Mouse (Mus musculus) small intestine, adult 2 months (tissue): ENCODE results near the gene Srgn.

Experiments
- CTCF ChIP-seq: fragments of 200-500 bp; IDR thresholded peaks from 2 replicates; pipeline ENCODE4 v1.5.1; 2012; ENCODE audit warnings: low read depth, mild to moderate bottlenecking, control low read depth, inconsistent platforms, low read length, moderate library complexity, mixed read lengths; ENCODE audit not compliant: insufficient replicate concordance, insufficient read length; ENCODE audit errors: extremely low read depth
- POLR2A ChIP-seq: fragments of 200-500 bp; IDR thresholded peaks from 2 replicates; pipeline ENCODE4 v1.6.1; 2012; ENCODE audit warnings: low read depth, mild to moderate bottlenecking, control low read depth, inconsistent platforms, low read length, moderate library complexity

DNA sequence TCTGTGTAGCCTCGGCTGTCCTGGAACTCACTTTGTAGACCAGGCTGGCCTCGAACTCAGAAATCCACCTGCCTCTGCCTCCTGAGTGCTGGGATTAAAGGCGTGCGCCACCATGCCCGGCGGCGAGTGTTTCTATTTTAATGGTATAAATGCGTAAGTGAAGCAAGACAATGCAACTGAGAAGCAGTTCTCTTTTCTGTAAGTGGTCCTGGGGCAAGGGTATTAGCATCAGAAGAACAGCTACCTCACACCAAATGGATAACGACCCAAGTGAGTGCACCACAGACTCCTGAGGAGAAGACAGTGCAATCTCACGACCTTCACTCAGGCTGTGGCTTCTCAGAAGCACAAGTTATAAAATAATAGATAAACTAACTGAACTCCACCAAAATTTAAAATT, 52.3 kb downstream of the Srgn start:
- no peak for TF ChIP-seq POLR2A
- TF ChIP-seq CTCF: no peak
